Mouse (Mus musculus) T-helper 1 cell (primary cell): ENCODE measurements around the gene Icam4.
"Not testable (repeated sequence)": the region's sequence is repeated elsewhere in the genome, so short reads cannot be mapped to it uniquely, and the experiment has no call there.

Experiments used
- in situ Hi-C: fragments of 300-600 bp; cut with MboI, MseI; formaldehyde crosslinking; loops from one replicate; pipeline ENCODE4 v1.15.1; 2025; ENCODE audit warnings: high pct_unique_total_duplicates

The Icam4 gene

GRCm38 (mm10) chr9:21034481-21035085, 5.4 kb downstream of the Icam4 start:
- in situ Hi-C loops = no loop called here

- in situ Hi-C loops = no loop called here
Measured at GRCm38 (mm10) chr9:21035586-21035985, 6.4 kb downstream of the Icam4 start.

GRCm38 (mm10) chr9:21036161-21036560, 7.0 kb downstream of the Icam4 start:
- in situ Hi-C loops = no loop called here

- in situ Hi-C loops = no loop called here
Measured at GRCm38 (mm10) chr9:21036666-21037065, 7.5 kb downstream of the Icam4 start.

- in situ Hi-C loops = no loop called here
Measured at GRCm38 (mm10) chr9:21037481-21037891, 8.3 kb downstream of the Icam4 start.

- in situ Hi-C loops = no loop called here
Measured at GRCm38 (mm10) chr9:21039779-21040178, 10.6 kb downstream of the Icam4 start.

- in situ Hi-C loops = no loop called here
Measured at GRCm38 (mm10) chr9:21041308-21041707, 12.1 kb downstream of the Icam4 start.

- in situ Hi-C loops = no loop called here
Measured at GRCm38 (mm10) chr9:21043563-21043962, 14.4 kb downstream of the Icam4 start.

GRCm38 (mm10) chr9:21044785-21045184, 15.6 kb downstream of the Icam4 start:
- in situ Hi-C loops = not testable (repeated sequence)

- in situ Hi-C loops = no loop called here
Measured at GRCm38 (mm10) chr9:21045235-21045634, 16.1 kb downstream of the Icam4 start.

GRCm38 (mm10) chr9:21051578-21051977, 22.4 kb downstream of the Icam4 start:
- in situ Hi-C loops = no loop called here

GRCm38 (mm10) chr9:21062928-21063327, 33.8 kb downstream of the Icam4 start:
- in situ Hi-C loops = no loop called here

GRCm38 (mm10) chr9:21067006-21067684, 38.0 kb downstream of the Icam4 start, which contains the start of gene Zglp1:
TSS of gene Zglp1 (minus strand) at chr9:21067093.
- in situ Hi-C loops = no loop called here

- in situ Hi-C loops = no loop called here
Measured at GRCm38 (mm10) chr9:21072641-21073040, 43.5 kb downstream of the Icam4 start.

GRCm38 (mm10) chr9:21073044-21073840, 44.1 kb downstream of the Icam4 start, which contains the start of the genes Gm49373 and Fdx1l:
TSS of gene Gm49373 (minus strand) at chr9:21073096.
TSS of gene Fdx1l (minus strand) at chr9:21073614.
- in situ Hi-C loops = no loop called here

- in situ Hi-C loops = no loop called here
Measured at GRCm38 (mm10) chr9:21074173-21074572, 45.0 kb downstream of the Icam4 start.

- in situ Hi-C loops = no loop called here
Measured at GRCm38 (mm10) chr9:21075625-21076024, 46.5 kb downstream of the Icam4 start.
